Mouse (Mus musculus): ENCODE measurements around the gene 4933406M09Rik.

The 4933406M09Rik gene

GRCm38 (mm10) chr1:134381051-134381450 lies 4.7 kb upstream of the 4933406M09Rik start:
- no peak for DNase-seq (ENCODE audit: low read depth, low spot score)

- no peak for DNase-seq (ENCODE audit: low read depth, low spot score)
These were observed 3.7 kb upstream of the 4933406M09Rik start for GRCm38 (mm10) chr1:134381795-134382625.

GRCm38 (mm10) chr1:134384581-134384980 lies 1.2 kb upstream of the 4933406M09Rik start:
- no peak for DNase-seq (ENCODE audit: low read depth, low spot score)

GRCm38 (mm10) chr1:134385176-134385575 lies 564 bp upstream of the 4933406M09Rik start:
- DNase-seq (ENCODE audit: low read depth, low spot score), result no peak

DNA sequence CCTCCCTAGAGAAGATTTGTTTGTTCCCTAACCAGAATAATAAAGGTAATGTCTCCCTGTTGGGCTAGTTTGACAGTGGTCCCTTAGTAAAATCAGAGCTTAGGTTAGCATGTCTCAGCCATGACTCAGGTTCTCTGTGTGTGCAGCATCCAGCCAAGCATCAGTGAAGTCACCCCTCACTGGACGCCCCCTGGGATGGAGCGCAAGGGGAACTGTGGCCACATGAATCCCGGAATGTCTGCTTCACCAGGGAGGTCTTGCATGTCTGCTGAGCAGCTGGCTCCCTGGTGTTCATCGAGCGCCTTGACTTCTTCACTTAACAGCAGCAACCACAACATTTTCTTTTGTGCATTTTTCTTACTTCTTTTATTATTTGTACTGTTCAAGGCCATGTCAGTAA lies 8.1 kb downstream of the 4933406M09Rik start:
- DNase-seq (ENCODE audit: low read depth, low spot score), result no peak

DNA sequence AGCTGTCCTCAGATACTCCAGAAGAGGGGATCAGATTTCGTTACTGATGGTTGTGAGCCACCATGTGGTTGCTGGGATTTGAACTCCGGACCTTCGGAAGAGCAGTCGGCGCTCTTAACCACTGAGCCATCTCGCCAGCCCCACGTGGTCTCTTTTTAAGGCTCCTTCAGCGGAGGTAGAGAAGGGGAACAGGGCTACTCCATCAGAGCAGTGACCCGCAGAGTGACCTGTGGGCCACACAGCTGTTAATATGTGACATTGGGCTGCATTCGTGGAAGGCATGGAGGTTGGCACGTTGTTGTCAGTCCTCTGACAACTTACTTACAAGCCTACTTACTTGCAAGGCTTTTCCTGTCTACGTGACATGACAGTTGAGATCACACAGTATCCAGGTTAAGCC lies 12.5 kb downstream of the 4933406M09Rik start:
- DNase-seq (ENCODE audit: low read depth, low spot score), result no peak

- DNase-seq (ENCODE audit: low read depth, low spot score), result peak; percentile 53
These were observed 14.0 kb downstream of the 4933406M09Rik start for GRCm38 (mm10) chr1:134399735-134400134.

- peak; percentile 83 for DNase-seq (ENCODE audit: low read depth, low spot score)
These were observed 20.0 kb downstream of the 4933406M09Rik start, which contains the start of gene Cyb5r1 for GRCm38 (mm10) chr1:134405509-134406413. Gene Cyb5r1 (plus strand): TSS chr1:134405559.

DNA sequence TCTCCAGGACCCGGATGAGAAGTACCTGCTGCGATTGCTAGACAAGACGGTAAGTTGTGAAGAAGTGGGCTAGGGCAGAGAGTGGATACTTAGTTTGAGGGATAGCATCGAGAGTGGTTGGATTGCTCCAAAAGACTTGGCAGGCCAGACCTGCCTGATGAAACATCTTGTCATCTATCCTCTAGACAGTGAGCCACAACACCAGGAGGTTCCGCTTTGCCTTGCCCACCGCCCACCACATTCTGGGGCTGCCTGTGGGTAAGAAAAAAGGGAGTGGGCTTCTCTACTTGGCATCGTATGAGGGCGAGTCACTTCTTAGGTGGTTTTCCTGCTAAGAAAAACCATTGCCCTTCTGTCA lies 20.7 kb downstream of the 4933406M09Rik start:
- DNase-seq (ENCODE audit: low read depth, low spot score), result peak; percentile 70

DNA sequence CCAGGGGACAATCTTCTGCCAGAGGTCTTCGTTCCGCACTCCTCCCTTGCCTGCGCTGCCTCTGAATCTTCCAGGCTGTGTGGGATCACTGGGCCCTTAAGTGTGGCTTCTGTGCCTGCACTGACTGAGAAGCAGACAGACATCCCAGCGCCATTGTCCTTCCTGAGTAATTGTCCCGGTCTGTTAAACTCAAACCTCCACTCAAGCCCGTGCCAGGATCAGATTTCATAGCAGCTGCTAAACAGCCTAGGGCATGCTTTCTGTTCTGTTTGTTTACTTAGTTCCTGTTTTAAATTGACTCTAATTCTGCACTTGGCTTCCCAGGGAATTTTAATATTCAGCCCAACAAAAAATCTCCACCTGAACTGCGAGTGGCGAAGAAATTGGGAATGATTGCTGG lies 22.3 kb downstream of the 4933406M09Rik start:
- DNase-seq (ENCODE audit: low read depth, low spot score), result no peak

DNA sequence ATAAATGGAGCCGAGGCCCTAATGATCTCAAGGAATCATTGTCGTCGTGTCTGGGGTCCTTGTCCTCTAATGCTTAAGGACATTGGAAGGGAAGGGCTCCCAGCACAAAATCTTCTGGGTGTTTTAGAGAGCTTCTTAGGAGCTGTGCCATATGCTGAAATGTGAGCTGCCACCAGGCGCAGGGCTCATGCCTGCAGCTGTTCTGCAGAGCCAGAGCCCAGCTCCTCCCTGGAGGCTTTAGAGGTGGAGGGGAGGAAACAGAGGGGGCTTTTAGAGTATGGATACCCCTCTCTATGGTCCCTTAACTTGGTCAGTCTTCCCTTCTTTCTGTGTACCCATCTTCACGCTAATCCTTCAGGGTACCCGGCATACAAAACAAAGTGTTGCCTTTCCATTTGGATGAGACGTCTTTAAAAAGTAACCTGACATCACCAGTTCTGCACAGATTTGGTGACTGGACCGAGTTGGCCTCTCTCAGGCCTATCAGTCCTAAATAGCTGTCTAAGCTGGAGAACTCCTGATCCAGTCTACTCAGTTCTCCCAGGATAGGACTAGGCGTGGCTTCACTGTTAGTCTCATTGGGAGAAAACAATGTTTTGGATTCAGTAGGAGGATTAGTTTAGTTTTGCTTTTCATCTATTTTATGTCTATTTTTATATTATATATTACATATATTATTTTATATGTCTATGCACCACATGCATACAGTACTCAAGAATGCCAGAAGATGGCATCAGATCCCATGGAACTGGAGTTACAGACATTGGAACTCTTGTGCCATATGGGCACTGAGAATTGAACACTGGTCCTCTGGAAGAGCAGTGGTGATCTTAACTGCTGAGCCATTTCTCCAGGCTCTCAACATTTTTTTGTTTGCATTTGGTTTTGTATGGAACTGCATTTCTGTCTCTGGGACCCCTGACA lies 26.2 kb downstream of the 4933406M09Rik start:
- DNase-seq (ENCODE audit: low read depth, low spot score), result peak; percentile 31

DNA sequence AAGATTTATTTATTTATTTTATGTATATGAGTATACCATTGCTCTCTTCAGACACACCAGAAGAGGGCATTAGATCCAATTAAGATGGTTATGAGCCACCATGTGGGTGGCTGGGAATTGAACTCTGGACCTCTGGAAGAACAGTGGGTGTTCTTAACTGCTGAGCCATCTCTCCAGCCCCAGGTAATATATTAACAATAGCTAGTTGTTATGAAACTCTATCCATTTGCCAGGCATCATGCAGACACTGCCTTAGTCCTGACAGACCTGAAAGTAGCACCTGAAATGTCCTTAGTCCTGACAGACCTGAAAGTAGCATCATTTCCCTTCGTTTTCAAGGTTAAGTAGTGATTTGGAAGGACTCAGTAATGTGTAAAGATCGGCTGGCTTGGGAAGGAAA lies 28.3 kb downstream of the 4933406M09Rik start:
- no peak for DNase-seq (ENCODE audit: low read depth, low spot score)

GRCm38 (mm10) chr1:134414501-134415167 lies 28.9 kb downstream of the 4933406M09Rik start:
- no peak for DNase-seq (ENCODE audit: low read depth, low spot score)

- peak; percentile 96 for DNase-seq (ENCODE audit: low read depth, low spot score)
These were observed 29.6 kb downstream of the 4933406M09Rik start, which contains the start of gene Adipor1 for GRCm38 (mm10) chr1:134415168-134415831. Gene Adipor1 (plus strand): TSS chr1:134415378.

DNA sequence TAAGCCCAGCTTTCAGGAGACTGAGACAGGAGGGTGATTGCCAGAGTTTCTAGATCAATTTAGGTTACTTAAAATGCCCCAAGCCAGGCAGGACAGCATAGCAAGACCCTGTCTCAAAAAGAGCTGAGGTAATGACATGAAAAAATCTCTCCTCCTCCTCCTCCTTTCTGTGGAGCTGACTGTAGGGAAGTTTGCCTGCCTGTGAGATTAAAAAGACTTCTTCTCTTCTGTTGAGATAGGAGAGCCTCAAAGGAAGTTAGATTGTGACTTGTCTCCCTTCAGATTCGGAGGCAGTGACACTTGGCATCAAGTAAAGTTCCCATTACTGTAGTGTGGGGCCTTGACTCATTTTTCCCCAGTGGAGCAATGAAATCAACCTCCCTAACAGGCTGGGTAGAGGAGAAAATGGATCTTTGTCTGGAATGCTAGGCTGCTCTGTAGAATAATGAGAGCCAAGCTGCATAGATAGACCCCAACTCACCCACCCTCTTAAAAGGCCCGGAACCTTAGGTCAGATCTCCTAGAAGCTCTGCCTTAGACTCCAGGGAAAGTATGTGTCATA lies 32.8 kb downstream of the 4933406M09Rik start:
- DNase-seq (ENCODE audit: low read depth, low spot score), result no peak

DNA sequence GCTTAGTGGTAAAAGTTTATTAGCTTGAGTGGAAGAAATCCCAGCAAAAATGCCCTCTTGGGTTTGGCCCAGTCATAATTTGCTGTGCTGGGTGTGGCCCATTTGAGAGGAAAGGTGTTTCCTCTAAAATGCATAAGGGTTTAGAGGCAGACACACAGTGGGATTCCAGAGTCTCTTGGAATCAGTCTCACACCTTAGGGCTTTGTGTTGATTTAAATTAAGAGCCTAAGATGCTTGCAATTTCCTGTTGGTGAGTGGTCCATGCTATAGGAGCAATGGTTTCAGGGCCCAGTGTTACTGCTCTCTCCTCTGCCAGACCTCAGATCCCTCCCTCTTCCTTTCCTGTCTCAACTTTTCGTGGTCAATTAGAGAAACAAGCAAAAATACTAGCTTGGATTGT lies 33.4 kb downstream of the 4933406M09Rik start:
- no peak for DNase-seq (ENCODE audit: low read depth, low spot score)

DNA sequence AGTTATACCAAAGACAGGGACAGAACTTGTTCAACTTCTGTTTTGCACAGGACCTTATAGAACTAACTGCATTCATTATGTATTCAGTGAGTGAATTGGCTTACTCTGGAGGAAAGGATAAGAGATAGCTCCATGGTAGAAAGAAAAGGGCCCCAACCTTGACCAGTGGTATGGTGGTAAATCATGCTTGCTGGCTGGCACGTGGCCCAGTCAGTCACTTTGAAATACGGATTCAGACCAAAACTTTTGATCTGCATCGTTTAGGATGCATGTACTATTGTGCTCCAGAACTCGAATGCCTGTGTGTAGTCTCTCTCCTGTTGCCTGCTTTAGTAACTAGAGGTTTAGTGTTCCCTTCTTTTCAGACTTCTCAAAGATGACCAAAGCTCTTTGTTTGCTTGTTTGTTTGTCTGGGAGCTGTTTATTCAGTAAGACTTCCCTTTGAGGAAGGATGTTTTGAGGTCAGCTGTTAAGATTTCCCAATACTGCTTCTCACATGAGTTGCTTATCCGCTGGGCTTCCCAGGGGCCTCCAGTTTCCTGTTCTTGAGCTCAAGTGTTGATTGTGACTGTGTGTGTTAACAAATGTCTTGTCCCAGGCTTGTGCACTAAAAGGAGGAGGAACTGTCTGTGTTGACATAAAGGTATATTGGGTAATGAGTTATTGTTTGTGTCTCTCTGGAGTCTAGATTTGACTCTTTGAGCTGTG lies 34.2 kb downstream of the 4933406M09Rik start:
- peak; percentile 27 for DNase-seq (ENCODE audit: low read depth, low spot score)

DNA sequence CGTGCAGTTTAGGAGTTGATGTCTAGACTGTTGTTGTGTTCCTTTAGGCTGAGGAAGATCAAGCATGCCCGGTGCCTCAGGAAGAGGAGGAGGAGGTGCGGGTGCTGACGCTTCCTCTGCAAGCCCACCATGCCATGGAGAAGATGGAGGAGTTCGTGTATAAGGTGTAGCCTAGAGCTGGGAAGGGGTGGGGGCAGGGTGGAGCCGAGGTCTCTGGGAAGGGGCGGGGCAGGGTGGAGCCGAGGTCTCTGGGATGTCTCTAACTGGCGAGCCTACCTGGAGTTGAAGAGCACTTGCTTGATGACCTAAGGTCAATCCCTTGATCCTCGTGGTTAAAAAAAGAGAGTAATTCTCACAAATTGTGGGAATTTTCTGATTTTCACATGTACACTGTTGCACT lies 38.2 kb downstream of the 4933406M09Rik start:
- no peak for DNase-seq (ENCODE audit: low read depth, low spot score)

DNA sequence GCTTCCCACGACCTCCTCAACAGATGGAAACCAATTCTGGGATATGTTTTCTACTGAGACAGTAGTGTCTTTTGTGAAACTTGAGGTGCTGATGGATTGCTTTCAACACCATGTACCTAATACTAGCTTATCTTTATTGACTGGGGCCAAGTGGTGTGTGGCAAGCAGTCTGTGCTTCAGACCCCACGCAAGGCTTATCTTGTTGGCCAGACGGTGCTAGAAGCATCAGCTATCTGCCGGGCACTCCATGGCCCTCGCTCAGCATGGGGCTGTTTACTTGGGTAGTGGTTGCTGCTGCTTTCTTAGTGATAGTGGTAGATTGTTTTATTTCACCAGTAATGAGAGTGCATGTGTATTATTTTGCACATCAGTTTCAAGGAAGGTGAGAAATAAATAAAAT lies 40.5 kb downstream of the 4933406M09Rik start:
- no peak for DNase-seq (ENCODE audit: low read depth, low spot score)

Measured in 3T3-L1 (cell line).